Mouse (Mus musculus) olfactory bulb, adult 2 months (tissue): ENCODE measurements at regions not wholly inside any gene's neighbourhood (a gene's known extent, or its start where the extent isn't known, plus 50 kb on each side); places are given as distances from the start of the nearest gene placed in this dataset.

ENCODE experiments used
- CTCF ChIP-seq: fragments of 200-500 bp; IDR thresholded peaks from 2 replicates; pipeline ENCODE4 v1.5.1; 2012; ENCODE audit warnings: low read depth, mild to moderate bottlenecking, low read length, moderate library complexity; ENCODE audit not compliant: insufficient read depth
- POLR2A ChIP-seq: fragments of 200-500 bp; IDR thresholded peaks from 2 replicates; pipeline ENCODE4 v1.6.1; 2012; ENCODE audit warnings: mild to moderate bottlenecking, low read depth, low read length, moderate library complexity; ENCODE audit not compliant: insufficient read depth

DNA sequence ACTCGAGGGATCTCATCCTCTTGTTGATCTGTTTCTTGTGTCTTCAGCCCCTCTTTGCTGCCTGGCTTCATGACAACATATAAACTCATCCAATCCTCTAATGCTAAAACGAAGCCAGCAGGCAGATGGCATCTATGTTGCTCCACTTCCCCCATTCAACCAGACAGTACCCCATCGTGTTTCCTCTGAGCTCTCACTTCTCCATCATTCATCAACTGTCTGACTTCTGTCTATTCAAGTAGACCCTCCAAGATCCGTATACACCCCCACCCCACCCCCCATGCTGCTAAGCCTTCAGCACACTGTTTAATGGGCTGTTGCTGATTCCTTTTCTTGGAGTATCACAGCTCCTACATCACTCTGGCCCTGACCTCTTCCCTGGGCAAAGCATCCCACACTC, 429.0 kb downstream of the Nedd1 start:
- TF ChIP-seq CTCF (no peak), POLR2A (no peak)
